Mouse (Mus musculus) layer of hippocampus, adult 9-11 months (tissue): ENCODE measurements at regions not wholly inside any gene's neighbourhood (a gene's known extent, or its start where the extent isn't known, plus 50 kb on each side); places are given as distances from the start of the nearest gene placed in this dataset.

Experiments used
- DNase-seq: peaks from one replicate; pipeline ENCODE4 v3.0.0; 2022

DNA sequence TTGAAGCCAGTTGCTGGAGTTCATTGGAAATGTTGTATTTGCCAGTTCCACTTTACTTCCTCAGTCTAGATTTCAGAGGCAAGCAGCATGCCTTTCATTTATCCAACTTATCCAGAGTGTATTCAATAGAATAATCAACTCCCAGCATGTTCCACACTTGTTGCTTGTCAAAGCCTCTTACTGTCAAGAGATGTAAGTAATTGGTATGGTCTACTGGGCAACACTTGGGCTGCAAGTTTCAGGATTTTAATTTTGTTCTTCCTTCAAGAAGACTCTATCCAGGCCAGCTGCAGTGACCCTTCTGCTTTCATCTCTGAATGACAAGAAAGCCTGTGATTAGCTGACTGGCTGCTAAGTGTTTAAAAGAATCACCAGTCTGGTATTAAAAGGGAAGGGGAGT, 3131.6 kb upstream of the Lrrc6 start:
- no peak for DNase-seq

DNA sequence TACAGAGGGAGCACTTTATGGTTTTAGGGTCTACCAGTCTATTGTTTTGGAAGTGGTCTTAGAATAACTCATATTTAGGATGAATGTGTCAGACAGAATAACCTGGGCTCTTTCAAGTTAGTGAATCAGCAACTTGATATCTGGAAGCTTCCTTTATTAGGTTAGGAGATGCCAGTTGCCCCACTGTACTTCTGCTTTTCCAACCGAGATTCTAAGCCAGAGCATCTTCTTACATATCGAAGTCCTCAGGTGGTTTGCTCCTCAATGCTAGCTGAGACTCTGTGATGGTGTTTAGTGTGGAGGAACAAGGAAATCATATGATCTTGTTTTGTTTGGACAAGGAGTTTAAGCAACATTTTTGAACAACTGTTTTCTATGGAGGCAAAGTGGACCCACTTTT, 3117.3 kb upstream of the Lrrc6 start:
- no peak for DNase-seq

DNA sequence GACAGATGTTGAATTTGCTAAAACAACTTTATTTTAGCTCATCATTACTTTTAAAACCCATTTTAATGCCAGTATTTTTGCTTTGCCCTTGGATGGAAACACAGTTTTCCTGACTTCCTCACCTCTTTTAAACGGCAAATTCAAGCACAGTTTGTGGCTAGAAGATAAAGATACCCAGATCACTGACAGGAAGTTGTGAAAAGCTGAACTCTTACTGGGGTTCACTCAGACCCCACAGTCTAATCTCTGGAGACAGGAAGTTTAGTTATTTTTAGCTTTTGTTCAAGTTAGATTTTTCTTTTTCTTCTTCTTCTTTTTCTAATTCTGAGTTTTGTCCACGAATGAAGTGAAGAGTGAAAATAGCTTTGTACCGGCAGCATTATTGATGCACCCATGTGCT, 3113.3 kb upstream of the Lrrc6 start:
- DNase-seq = no peak

DNA sequence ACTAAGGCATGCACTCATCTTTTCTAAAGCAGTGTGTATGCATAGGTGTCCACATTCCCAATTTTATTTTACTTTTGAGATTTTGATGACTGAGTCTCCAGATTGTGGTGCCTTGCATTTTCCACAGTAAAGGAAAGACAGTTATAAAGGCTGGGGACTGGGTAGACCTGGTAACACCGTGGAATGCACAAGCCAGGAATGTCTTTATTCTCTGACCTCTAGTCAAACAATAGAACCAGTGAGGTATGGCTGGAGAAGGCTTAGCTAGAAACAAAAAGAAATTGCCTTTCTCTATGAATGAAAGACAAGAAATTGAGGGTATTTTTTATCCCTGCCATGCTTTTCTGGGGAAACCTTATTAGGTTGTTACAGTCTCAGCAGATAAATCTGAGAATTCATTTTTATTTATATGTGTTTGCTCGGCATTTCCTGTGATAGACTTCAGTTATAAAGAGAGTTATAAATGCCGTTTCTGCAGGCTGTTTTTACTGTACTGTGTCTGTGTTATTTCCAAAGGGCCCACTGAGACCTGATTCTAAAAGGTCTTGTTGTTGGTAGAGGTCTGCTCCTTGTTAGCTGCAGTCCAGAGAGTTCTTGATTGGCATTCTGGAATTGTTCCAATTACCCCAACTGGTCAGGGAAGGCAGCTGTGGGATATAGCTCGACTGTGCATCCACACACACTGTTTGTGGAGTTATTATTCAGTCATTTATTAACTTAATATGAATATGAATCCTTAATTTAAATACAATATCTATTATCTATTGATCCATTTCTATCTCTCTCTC, 3090.7 kb upstream of the Lrrc6 start:
- DNase-seq = no peak

DNA sequence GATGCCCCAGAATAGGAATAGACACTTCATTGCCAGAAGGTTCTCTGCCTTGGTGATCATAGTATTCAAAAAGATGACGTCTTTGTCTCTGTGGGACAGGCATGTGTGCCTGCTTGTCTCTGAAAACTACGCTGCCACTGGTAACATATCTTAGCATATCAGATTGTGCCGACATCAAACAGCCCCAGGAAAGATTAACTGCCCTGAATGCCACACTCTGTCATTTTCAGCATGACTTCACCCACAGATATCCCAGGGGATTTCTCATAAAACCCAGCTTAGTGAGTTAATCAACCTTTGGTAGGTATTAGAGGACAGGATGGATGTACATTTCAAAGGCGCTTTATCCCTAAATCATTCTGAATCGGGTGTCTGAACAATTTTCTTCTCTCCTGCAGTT, 3087.4 kb upstream of the Lrrc6 start:
- DNase-seq = no peak

DNA sequence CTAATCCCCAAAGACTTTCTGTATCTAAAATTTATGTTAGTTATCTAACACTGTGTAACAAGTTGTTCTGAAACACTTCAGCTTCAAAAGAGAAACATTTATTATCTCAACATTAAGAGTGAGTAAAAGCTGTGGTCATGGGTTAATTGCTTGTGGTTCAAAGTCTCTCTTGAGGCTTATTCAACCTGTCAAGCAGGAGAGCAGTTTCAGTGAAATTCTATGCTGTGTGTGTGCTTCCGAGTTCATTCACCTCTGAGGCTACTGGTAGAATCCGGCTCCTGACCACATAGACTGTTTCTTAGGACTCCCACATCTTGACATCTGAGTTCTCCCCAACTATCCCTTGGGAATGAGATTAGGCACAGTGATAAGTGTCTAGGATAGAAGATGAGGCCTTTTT, 3076.0 kb upstream of the Lrrc6 start:
- DNase-seq = no peak

DNA sequence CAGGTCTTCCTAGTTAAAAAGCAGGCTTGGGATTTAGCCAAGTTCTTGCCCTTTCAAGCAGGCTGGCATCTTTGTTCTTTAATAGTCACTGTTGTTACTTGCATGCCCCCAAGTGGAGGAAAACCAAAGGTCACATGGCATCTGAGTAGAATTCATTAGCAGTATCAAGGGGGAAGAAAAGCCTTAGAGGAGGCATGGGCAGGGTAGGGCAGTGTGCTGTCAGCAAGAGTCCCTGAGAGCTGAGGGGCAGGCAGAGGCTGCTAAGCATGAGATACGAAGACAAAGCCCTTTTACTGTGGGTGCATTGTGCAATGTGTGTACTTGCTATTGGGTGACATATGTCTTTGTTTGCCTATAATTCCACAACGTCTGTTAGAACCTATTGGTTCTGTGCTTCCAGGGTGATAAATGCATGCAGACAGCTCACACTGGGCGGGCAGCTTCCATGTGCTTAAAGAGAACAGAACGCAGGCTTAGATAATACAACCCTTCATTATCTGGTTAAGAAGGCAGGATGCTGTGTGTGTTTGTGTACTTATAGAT, 3075.0 kb upstream of the Lrrc6 start:
- DNase-seq = peak; percentile 31

DNA sequence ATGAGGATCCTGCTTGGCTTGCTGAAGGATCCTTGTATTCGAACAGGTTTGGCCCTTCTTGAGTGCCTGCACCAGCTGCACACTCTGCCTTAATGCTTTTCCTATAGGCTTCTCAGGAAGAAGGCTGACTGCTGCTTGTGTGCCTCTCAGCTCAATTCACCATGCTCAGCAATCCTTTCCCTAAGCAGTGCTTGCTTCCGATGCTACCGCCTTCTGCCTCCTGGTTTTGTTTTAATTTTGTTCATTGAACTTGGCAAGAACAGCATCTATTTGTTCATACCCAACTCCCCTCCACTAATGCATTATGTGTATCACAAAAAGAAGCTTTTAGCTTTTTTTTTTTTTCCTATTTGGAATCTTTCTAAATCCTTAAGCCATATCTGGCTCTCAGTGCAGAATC, 3053.5 kb upstream of the Lrrc6 start:
- DNase-seq = peak; percentile 33

DNA sequence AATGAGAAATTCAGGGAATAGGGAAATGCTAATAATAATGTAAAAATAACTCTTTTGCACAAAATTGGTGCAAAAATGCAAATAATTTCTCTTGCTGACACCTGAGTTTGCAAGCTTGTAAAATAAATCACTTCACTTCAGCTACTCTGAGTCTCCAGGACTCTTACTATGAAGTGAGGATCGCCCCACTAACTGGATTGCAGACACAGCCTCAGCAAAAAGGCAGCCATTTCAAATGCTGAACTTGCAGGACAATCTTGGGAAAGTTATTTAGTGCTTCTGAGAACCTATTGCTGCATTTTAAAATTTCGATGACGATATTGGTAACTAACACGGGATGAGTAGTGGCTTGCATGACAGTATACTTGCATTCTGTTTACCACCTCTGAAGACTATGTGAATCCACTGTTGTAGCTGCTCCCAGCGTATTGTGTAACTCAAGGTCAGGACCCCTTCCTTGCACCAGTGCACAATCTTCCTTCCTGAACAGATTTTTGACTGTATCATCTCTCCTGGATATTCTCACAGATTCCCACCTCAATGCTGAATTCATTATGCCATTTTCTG, 3051.4 kb upstream of the Lrrc6 start:
- DNase-seq = no peak

DNA sequence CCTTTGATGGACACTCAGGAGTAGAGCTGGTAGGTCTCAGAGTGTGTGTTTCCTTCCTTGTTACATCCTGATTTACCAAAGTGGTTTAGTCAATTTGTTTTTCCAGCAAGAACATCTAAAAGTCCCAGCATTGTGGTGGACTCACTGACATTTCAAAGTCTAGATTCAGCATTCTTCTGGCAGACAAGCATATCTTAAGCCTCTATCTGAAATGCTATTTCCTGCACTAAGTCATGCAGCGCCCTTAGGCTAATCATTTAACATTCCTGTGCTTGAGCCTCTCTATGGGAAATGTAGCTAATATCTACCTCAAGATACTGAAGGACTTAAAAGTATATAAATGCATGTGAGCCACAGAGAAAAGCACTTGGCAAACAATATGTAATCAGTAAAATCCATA, 3050.3 kb upstream of the Lrrc6 start:
- no peak for DNase-seq

DNA sequence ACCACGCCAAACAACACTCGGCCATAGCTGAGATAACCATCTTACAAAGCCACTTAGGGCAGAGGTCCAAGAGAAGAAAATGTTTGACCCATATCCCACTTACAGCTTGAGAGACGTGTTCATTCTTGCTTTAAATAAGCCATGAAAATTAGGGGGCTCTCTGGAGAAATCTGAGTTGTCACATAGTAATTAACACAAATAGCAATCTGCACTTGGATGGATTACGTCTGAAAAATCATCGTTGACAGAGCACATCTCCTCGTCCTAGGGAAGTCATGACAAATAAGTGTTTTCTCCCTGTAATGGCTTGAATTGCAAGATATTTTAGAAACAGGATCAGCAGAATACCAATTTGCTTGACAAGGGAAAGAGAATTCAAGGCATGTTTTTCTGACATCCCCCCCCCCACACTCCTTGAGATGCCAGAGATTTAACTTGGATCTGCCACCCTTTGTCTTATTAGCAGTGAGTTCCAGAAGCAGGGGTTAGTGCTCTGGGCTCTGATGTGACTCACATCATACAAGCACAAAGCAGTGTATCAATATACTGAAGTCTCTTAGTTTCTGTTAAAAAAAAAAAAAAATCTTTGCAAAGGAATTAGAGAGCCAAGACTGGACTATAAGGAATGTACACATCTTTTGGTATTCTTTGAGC, 3025.9 kb upstream of the Lrrc6 start:
- DNase-seq = no peak

DNA sequence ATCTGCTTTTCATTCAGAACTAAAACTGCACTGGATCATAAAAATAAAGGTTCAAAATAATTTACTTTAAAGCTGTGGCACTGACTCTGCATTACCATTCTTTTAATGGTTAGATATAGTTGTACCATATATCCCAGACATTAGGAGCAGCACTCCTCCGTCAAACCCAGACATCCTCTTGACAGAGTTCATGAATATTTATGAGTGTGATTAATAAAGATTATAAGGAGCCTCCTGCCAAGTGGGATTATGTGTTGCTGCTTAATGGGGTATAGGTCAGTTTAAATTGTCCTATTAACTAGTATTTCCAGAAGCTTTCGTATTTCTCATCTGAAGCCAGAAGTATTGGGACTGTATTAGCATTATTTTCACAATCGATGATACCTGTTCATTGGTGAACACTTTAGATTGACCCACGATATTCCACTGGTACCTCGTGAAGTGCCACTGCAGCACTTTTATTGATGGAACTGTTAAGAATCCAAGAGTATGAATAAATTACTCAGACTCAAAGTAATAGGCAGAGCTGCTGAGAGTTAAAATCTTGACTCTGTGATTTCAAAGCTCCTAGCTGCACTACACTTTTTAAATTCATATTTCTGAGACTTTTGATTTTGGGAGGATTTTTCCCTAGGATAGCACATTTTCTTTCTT, 2983.8 kb upstream of the Lrrc6 start:
- DNase-seq = no peak

DNA sequence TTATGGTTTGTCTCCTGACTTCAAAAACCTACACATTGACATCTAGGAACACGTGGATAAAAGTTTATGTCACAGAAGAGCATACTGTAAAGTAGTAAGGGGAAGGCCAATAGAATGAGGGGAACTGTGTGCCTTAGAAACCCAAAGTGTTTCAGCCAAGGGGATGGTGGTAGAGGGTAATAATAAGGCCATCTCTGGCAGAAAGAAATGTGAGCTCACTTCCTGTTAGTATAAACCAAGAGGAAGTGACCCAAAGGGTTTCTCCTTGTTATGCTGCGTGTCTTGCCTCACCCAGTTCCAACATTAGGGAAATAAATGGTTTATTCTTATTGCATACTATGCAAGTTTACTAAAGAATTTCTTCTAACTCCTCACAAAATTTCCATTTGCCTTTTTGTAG, 2982.4 kb upstream of the Lrrc6 start:
- DNase-seq = no peak

DNA sequence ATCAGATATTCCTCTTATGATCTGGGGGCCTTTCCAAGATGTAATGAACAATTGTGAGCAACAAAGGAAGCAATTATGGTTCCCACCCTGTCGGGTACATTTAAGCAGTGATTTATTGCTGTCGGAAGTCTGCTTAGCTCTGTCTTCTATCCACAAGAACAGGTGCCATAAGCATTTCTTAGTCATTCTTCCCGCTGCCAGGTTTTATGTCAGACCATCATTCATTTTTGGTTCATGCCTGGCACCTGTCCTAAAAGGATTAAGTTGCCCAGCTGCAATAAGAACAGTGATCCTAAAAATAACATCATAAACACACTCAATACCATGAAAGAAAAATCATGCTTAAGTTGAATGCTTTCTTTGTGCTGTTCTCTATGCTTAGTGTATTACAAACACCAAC, 2980.4 kb upstream of the Lrrc6 start:
- DNase-seq = no peak

DNA sequence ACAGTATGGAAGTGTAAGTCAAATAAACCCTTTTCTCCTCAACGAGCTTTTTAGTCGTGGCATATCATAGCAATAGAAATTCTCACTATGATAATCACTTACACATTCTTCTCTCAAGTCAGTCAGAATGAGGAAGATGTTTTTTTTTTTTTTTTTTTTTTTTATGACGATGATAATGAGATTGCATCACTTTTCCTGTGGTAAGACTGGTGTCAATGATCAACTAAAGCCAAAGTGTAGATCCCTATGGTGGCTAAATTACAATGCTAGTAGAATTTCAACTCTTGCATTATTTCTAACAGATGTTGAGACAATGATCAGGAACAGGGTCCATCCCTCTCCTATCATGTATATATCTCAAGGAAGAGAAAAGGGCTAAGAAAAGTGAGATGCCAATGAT, 2976.3 kb upstream of the Lrrc6 start:
- DNase-seq = no peak

DNA sequence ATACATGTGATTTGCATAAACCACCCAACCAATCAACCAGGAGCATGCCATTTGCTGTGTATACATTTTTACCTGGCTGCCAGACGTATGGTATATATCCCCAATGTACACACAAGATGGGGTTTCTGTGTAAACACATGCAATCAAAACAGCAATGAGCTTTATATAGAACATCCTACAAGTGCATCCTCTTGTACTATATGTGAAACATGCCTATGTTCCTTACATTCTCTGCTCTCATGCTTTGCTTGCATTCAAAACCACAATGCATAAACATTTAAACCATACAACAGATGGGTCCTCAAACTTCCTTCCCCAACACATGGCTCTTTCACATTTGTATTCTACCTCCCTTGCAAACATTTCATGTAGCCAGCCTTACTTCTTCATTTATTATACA, 2968.9 kb upstream of the Lrrc6 start:
- no peak for DNase-seq

DNA sequence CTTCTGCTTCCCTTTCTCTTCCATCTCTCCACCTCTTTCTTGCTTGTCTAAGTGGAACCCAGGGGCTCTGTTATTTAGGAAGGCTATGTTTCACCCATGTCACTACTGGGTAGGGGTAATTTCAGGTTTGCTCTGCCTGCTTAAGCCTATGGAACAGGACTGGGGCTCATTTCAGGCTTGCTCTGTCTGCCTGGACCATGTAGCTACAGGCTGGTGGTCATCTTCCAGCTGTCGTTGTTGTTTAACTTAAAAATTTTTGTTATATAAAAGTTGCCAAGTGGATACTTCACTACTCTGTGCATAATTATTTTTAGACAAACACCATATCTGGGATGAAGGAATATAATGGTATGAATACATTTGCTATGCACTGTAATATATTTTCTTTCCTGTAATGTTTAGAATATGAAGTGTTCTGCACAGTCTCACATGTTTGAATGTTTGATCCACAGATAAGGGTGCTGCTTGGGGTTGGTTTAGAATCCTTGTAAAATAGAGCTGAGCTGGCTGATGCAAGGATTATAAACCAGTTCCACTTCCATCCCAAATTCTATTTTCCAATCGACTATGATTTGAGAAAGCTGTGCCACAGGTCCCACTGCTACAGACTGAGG, 2960.0 kb upstream of the Lrrc6 start:
- DNase-seq = no peak

DNA sequence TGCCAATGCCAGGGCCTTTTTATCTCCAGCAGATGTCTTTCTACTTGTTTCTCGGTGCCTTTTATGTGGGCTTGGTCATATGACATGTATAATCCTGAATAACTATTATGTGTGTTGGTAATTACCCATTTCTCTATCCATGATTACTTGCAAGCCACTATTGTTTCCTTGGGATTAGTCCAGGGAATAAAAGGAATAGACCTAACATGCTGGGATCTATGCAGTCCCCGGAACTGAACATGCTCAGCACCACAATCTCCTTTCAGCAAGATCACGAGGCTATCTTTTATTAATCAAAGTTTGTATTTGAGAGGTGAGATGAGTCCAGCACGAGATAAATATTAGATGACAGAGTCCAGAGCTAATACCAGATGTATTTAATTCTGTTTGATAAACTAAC, 2956.8 kb upstream of the Lrrc6 start:
- no peak for DNase-seq

DNA sequence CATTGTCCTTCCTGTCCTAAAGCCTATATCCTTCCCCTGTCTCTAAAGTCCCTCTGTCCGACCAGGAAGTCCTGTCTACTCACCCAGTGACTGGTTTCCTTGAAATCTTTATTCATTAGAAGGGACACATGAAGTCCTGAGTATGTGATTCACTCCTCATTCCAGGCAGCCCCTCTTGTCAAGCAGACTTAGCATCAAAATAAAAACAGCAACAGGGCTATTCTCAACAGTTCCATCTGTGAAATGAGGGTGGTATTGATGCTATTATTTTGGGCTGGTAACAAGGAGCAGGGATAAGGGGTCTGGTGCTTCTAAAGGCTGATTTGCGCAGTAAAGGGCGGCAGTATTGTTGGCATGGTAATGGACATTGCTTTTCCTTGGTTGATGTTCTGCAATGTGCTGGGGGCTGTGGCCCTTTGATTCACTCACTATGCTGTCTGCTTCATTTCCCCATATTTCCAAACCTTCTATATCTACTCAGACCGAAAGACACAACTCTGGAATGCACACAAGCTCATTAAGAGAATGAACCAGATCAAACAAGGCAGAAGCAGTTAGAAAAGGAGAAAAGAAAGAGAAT, 2955.6 kb upstream of the Lrrc6 start:
- no peak for DNase-seq

DNA sequence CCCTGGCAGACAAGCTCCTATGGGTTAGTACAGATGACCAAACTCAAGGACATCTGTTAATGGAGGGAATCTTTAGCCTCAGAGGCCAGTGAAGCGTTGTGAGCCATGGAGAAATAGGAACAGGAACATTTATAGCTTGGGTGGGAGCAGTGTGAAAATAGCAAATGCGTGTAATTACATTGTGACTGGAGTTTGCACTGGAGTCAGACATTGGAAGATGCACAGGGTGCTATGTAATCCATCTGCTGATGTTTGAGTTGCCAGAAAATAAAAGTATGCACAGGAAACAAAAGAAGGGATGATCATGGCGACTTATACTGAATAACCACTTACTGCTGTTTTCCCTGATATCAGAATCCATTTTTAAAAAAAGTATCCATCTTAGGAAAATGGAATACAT, 2940.3 kb upstream of the Lrrc6 start:
- DNase-seq = no peak

DNA sequence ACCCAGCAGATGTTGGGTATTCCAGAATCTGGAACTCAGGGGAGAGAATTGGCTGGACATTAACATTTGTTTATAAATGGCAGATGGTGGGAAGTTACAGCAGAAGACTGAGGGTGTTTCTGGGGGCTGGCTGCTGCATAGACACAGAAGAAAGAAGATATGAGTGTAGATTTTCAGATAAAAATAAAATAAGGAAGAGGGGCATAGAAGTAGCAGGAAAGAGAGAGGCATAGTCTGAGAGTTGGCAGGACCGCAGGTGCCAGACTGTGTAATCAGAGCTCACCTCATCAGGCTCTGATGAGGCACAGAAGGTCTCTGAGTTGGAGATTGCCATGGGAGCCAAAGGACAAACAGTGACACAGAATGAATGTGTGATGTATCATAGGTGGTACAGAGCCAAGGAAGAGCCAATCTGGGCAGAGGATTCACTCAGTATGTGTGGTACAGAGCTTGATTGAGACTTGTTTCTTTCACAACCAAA, 2912.9 kb upstream of the Lrrc6 start:
- peak; percentile 45 for DNase-seq

DNA sequence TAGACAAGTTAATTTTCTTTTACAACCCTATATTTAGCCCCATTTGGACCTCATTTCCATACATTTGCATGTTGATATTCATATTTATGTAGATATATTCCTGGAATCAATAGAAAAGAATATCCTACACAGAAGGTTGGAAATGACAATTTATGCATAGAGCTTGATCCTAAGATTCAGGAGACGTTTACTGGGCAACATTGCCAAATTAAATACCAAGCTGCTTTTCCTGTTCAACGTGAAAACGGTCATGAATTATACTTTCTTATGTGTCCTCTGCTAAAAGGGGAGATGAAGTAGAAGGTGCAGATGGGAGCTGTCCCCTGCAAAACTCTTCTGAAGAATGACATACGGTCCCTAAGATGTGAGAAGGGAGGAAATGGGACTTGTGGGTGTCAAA, 2888.9 kb upstream of the Lrrc6 start:
- DNase-seq = peak; percentile 16

DNA sequence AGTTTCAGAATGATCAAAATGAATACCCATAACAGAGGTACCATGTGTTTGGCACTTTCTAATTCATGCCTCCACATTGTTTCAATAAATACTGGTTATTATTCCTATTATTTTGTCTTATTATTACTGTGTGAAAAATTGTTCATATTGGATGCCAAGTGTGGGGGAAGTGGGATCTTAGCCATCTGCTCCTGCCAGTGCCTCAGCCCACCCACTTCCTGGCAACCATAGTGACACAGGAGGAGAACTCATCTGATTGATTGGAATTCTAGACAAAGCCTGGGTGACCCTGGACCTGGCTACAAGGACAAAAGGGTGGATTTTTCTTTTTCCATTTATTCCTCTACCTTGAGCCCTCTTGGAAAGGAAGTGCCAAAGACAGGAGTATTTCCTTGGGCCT, 2886.8 kb upstream of the Lrrc6 start:
- peak; percentile 83 for DNase-seq
